Mouse (Mus musculus) kidney, embryonic 16.5 days (tissue): ENCODE results near the gene Tmtc1. TPM values are rescaled to one million over a fixed set of nuclear protein-coding genes. Genes with fewer than 3 reads are reported as not detected.
A peak's percentile ranks its signal among the peaks of the same experiment; 100 is the strongest.

Experiments used
- ATAC-seq: fragments of 200-750 bp; cut with Nextera tagmentation; 2 replicates; pipeline ENCODE4 v1.8.0; 2017; ENCODE audit warnings: moderate TSS enrichment; ENCODE audit not compliant: low FRiP score, low TSS enrichment
- H3K27ac ChIP-seq: fragments of 300-500 bp; sonication (generic); 2 replicates; pipeline ENCODE4 v1.5.1; 2014; ENCODE audit warnings: low read length
- H3K27me3 ChIP-seq: fragments of 300-500 bp; sonication (generic); 2 replicates; pipeline ENCODE4 v1.6.1; 2014; ENCODE audit warnings: low read length, control low read depth, mixed read lengths; ENCODE audit not compliant: insufficient read depth
- H3K36me3 ChIP-seq: fragments of 300-500 bp; sonication (generic); 2 replicates; pipeline ENCODE4 v1.6.1; 2014; ENCODE audit warnings: low read length, control low read depth, mixed read lengths; ENCODE audit not compliant: insufficient read depth
- H3K4me1 ChIP-seq: fragments of 300-500 bp; sonication (generic); 2 replicates; pipeline ENCODE4 v1.6.1; 2014; ENCODE audit warnings: low read length, control low read depth, mixed read lengths; ENCODE audit not compliant: insufficient read depth
- H3K4me2 ChIP-seq: fragments of 300-500 bp; sonication (generic); replicated peaks from 2 replicates; pipeline ENCODE4 v1.6.1; 2014; ENCODE audit warnings: low read depth, low read length
- H3K4me3 ChIP-seq: fragments of 300-500 bp; sonication (generic); 2 replicates; pipeline ENCODE4 v1.5.1; 2014; ENCODE audit warnings: mild to moderate bottlenecking, low read length
- H3K9ac ChIP-seq: fragments of 300-500 bp; sonication (generic); replicated peaks from 2 replicates; pipeline ENCODE4 v1.6.1; 2014; ENCODE audit warnings: low read length
- H3K9me3 ChIP-seq: fragments of 300-500 bp; sonication (generic); 2 replicates; pipeline ENCODE4 v1.6.1; 2016; ENCODE audit warnings: low read length, control low read depth
- WGBS: fragments of 180-500 bp; shearing (Covaris S2); extraction: QIAGEN DNeasy Blood & Tissue Kit; methylation state at CpG from one replicate; pipeline ENCODE4 v1.1.7; 2014; 5-methylcytosine and 5-hydroxymethylcytosine counted together
- polyA plus RNA-seq: library from polyadenylated mRNA; unstranded; fragments of >200 nt; fragmentation: Nextera tagmentation; extraction: Ambion mirVana; gene quantifications from 2 replicates; pipeline ENCODE4 v1.2.1, GENCODE M21; 2015

Tmtc1 gene
- polyA plus RNA-seq, 1 experiment from 2014 or later: 1.8 TPM

DNA sequence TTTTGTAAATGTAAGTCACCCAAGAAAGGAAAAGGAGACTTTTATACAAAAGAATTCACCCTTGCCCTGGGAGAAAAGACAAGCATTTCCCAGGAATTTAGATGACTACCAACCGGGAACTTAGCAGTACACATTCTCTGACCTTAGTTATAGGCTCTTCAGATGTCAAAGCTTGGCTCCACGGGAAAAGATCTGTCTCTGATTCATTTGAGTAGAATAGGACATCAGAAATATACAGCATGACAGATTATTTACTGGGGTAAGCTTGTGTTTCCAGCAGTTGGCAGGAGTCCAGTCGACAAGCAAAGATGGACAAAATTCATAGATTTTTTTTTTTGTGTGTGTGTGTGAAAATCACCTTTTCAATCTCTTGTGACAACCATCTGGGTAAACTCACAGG is 15.4 kb upstream of the Tmtc1 start:
- no peak for ATAC-seq

DNA sequence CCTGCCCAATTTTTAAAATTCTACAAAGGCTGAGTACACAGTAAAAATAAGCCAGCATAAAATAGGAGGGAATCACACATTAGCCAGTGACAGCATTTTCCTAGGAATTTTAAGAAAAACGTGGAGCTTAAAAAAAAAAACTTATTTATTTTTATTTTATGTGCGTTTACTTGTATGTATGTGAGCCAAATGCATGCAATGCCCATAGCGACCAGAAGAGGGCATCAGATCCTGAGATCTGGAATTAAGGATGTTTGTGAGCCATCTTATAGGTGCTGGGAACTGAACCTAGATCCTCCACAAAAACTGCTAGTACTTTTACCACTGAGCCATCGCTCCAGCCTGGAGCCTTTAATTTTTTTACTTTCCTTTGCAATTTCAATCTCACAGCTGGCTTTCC is 11.3 kb upstream of the Tmtc1 start:
- no peak for ATAC-seq
- H3K9me3 ChIP-seq: peaks cover 7% of the 10 kb centered on the region
- 79% methylated on average over 4 of the region's 4 CpGs for WGBS
- no peak overlapping the region for H3K4me2 ChIP-seq
- H3K4me1 ChIP-seq: no peaks in the 10 kb centered on the region
- no peak overlapping the region for H3K9ac ChIP-seq
- H3K4me3 ChIP-seq: no peak overlapping the region
- no peak overlapping the region for H3K27ac ChIP-seq
- no peaks in the 10 kb centered on the region for H3K27me3 ChIP-seq
- H3K36me3 ChIP-seq: no peaks in the 10 kb centered on the region

More for the DNA sequence above, 15.4 kb upstream of the Tmtc1 start:
- Histone ChIP-seq H3K4me2 (no peak overlapping the region), H3K27me3 (no peaks in the 10 kb centered on the region), H3K36me3 (no peaks in the 10 kb centered on the region), H3K4me3 (no peak overlapping the region), H3K9ac (no peak overlapping the region), H3K4me1 (no peaks in the 10 kb centered on the region), H3K9me3 (peaks cover 7% of the 10 kb centered on the region), H3K27ac (no peak overlapping the region)
- WGBS: 63% methylated on average over 3 of the region's 3 CpGs

DNA sequence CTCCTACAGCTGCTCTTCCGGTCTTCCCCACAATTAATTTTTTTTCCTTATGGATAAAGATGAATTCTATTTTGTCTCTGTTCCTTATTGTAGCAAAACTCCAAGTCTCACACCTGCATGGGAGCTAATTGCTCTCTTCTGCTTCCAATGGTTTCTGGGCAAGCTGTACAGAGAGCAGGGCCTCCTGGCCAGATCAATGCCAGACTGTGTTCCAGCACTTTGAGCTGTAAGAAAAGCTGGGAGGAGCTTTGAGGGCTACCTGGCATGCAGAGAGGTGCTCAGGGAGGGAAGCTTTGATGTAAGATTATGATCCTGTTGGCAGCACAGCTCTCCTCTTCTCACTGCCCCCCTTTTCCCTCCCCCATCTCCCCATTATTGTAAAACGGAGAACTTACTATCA is 10.6 kb upstream of the Tmtc1 start:
- Histone ChIP-seq H3K27ac (no peak overlapping the region), H3K9me3 (peaks cover 7% of the 10 kb centered on the region), H3K4me1 (no peaks in the 10 kb centered on the region), H3K4me2 (no peak overlapping the region), H3K4me3 (no peak overlapping the region), H3K27me3 (no peaks in the 10 kb centered on the region), H3K36me3 (no peaks in the 10 kb centered on the region), H3K9ac (no peak overlapping the region)
- no peak for ATAC-seq
- WGBS: 46% methylated on average over 2 of the region's 2 CpGs

DNA sequence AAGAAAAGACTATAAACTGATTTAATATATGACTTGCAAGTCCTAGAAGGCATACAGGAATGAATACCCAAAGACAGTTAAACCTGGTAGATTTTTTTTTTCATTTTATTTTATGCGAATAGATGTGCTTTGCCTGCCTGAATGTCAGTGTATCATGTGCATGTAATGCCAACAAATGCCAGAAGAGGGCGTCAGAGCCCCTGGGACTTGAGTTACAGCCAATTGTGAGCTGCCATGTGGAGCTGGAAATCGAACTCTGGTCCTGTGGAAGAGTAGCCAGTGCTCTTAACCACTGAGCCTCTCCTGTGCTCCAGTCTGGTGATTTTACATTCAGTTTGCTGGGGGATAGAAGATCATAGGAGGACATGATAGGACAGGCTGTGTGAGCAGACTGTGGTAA is 4.0 kb upstream of the Tmtc1 start:
- Histone ChIP-seq H3K4me2 (no peak overlapping the region), H3K9ac (no peak overlapping the region), H3K27me3 (peaks cover 10% of the 10 kb centered on the region), H3K36me3 (no peaks in the 10 kb centered on the region), H3K9me3 (no peaks in the 10 kb centered on the region), H3K27ac (no peak overlapping the region), H3K4me3 (no peak overlapping the region), H3K4me1 (peaks cover 7% of the 10 kb centered on the region)
- no peak for ATAC-seq
- WGBS: 62% methylated on average over 3 of the region's 3 CpGs

DNA sequence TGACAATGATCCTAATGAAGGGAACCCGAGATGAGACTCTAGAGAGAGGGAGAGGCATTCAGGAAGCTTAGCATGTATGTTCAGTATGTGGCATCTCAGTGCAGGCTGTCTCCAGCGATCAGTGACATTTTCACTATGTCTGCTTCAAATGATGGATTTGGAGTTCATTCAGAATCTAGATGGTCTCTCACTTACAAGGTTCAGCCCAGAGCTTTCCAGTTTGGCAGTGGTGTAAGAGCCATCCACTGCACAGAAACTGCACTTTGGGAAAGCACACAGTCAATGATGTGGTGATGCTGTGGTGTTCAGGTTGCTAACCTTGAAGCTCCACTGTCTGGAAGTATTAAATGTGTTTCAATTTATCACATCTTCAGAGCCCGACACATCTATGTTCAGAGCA is 1.9 kb upstream of the Tmtc1 start:
- Histone ChIP-seq H3K9ac (no peak overlapping the region), H3K9me3 (no peaks in the 10 kb centered on the region), H3K27me3 (peaks cover 22% of the 10 kb centered on the region), H3K36me3 (no peaks in the 10 kb centered on the region), H3K4me1 (peaks cover 22% of the 10 kb centered on the region), H3K27ac (no peak overlapping the region), H3K4me2 (no peak overlapping the region), H3K4me3 (no peak overlapping the region)
- WGBS: 59% methylated on average over 3 of the region's 3 CpGs
- no peak for ATAC-seq

DNA sequence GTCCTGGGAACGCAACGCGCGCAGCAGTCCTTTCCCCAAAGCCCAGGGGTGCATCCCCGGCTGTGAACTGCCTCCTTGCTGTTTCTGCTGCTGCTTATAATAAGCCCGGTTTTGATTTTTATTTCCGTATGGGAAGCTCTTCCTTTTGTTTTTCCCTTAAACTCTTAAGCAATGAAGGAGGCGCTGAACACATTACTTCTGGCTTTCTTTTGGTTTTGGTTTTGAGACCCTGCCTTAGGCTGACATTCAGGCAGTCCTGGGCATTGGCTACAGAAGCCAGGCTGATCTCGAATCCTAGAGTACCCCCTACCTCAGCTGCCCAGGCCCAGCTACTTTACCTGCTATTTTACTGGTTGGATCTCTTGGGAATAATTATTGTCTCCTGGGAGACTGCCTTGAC is 607 bp upstream of the Tmtc1 start:
- peak overlapping the region; percentile 68 for H3K9ac ChIP-seq
- 6% methylated on average over 9 of the region's 9 CpGs for WGBS
- peaks cover 25% of the 10 kb centered on the region for H3K27me3 ChIP-seq
- H3K9me3 ChIP-seq: no peaks in the 10 kb centered on the region
- H3K27ac ChIP-seq: no peak overlapping the region
- H3K4me3 ChIP-seq: peak overlapping the region; percentile 63
- H3K4me2 ChIP-seq: peak overlapping the region; percentile 92
- no peak for ATAC-seq
- no peaks in the 10 kb centered on the region for H3K36me3 ChIP-seq
- peaks cover 22% of the 10 kb centered on the region for H3K4me1 ChIP-seq

DNA sequence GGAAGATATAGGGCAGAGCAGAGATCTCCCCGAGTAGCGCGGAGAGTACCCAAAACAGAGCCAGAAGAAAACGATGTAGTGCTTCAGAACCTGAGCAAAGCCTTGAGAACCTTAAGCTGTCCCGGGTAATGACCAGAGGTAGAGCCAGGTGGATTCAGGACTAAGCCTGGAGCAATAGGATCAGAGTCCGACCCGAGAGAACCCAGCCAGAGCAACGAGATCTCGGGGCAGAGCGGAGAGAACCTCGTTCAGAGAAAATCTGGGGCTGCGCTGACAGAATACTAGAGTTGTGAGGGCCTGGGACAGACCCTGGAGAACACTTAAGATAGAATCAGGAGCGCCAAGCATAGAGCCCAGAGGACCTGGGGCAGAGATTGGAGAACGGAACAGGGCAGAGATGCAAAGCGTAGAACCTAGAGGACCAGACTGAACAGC is 881 bp downstream of the Tmtc1 start:
- Histone ChIP-seq H3K4me2 (peak overlapping the region; percentile 92), H3K27ac (no peak overlapping the region), H3K9ac (peak overlapping the region; percentile 68), H3K9me3 (no peaks in the 10 kb centered on the region), H3K4me1 (peaks cover 24% of the 10 kb centered on the region), H3K36me3 (no peaks in the 10 kb centered on the region), H3K4me3 (peak overlapping the region; percentile 63), H3K27me3 (peaks cover 25% of the 10 kb centered on the region)
- ATAC-seq: 0 out of 2 replicates have a peak, but pooled peaks have one; percentile 1
- 3% methylated on average over 15 of the region's 15 CpGs for WGBS

DNA sequence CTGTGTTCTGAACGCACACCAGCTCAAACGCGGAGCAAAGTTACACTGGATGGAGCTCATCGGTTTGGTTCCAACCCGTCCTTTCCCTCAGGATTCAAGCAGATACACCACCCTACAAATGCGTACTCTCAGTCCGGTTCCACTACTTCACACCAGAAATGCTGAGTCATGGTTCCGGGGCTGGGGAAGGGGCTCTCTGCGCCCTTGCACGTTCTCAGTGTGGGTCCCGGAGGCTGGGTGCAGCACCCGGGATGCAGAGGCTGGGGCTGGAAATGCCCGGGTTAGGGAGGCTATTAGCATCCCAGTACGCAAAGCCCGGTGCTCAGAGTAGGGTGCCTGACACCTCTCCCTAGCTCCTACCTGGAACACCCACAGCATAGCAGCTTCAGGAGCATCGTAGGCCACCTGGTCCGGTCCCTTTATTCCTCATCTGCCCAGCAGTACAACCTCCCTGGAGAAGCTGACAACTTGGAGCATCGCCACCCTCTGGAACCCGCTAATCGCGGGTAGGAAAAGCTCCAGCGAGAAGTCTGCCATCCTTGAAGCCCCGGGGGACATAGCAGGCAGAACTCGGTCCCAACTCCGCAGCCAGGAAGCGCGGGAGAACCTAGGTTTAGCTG is 1.4 kb downstream of the Tmtc1 start:
- Histone ChIP-seq H3K9ac (peak overlapping the region; percentile 68), H3K4me1 (peaks cover 24% of the 10 kb centered on the region), H3K36me3 (no peaks in the 10 kb centered on the region), H3K27me3 (peaks cover 25% of the 10 kb centered on the region), H3K27ac (no peak overlapping the region), H3K4me2 (peak overlapping the region; percentile 92), H3K4me3 (peak overlapping the region; percentile 63), H3K9me3 (no peaks in the 10 kb centered on the region)
- ATAC-seq: peak; percentile 19; the same call in 1 of the 2 replicates
- 1% methylated on average over 27 of the region's 27 CpGs for WGBS

DNA sequence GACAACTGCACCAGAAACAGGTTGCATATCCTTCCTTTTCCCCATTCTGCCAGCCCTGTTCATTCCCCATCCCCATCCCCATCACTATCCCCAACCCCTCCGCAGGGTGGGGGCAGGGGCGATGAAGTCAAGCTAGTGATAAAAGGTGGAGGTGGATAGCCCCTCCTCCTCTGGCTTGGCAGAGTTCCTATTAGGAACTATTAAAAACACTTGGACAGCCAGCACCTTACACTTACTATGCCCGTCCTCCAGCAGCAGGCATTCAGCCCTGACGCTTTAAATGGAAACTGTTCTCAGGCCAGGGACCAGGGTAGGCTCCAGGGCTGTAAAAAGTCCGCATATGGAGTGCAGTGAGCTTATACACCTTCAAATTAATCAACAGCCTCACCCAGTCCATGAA is 2.3 kb downstream of the Tmtc1 start:
- H3K36me3 ChIP-seq: no peaks in the 10 kb centered on the region
- peaks cover 25% of the 10 kb centered on the region for H3K27me3 ChIP-seq
- peak overlapping the region; percentile 92 for H3K4me2 ChIP-seq
- H3K4me3 ChIP-seq: peak overlapping the region; percentile 63
- H3K9me3 ChIP-seq: no peaks in the 10 kb centered on the region
- no peak; the same call in 1 of the 2 replicates for ATAC-seq
- no peak overlapping the region for H3K9ac ChIP-seq
- WGBS: 3% methylated on average over 5 of the region's 5 CpGs
- H3K4me1 ChIP-seq: peaks cover 24% of the 10 kb centered on the region
- no peak overlapping the region for H3K27ac ChIP-seq

DNA sequence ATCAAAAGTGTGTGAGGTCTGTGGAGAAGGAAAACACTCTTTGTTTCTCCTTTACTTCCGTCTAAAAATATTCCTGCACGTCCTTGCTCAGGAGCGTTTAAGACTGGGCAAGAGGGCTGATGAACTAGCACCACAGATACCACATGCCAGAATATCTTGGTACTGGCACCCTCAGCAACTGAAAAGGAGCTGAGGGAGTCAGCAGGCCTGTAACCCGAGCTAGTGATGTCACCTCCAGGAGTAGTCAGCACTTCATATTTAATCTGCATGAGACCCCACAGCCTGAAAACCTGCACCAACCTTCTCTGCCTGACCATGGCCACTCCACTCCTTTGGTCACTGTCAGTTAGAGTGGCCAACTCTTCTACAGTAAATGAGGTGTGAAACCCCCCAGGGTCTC is 5.1 kb downstream of the Tmtc1 start:
- 47% methylated on average over 4 of the region's 4 CpGs for WGBS
- H3K4me3 ChIP-seq: no peak overlapping the region
- no peak for ATAC-seq
- H3K9me3 ChIP-seq: no peaks in the 10 kb centered on the region
- H3K9ac ChIP-seq: no peak overlapping the region
- no peak overlapping the region for H3K27ac ChIP-seq
- H3K27me3 ChIP-seq: peaks cover 15% of the 10 kb centered on the region
- H3K4me2 ChIP-seq: no peak overlapping the region
- peaks cover 20% of the 10 kb centered on the region for H3K4me1 ChIP-seq
- no peaks in the 10 kb centered on the region for H3K36me3 ChIP-seq
